Mouse (Mus musculus): ENCODE measurements at regions not wholly inside any gene's neighbourhood (a gene's known extent, or its start where the extent isn't known, plus 50 kb on each side); places are given as distances from the start of the nearest gene placed in this dataset.

DNA sequence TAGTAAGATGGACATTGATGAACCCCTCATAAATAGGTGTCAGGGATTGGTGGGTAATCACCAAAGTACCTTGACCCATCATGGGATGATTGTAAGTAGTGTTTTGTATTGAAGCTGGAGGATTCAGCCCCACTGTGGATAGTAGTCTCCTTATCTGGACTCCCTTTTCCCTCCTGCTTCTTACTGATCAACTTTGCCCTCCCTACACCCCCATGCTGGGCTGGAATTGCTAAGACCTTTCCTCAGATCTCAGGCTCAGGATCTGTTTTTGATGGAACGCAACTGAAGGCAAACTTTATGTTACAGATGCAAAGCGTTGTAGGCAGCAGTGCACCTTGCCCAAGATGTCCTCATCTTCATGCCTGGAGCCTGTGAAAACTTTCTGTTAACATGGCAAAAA lies 73.7 kb upstream of the Pgrmc2 start:
- TF ChIP-seq CTCF (IDR thresholded peaks at IDR 0.05; ENCODE audit: insufficient read depth, low read depth, low read length) (no peak), POLR2A (IDR thresholded peaks at IDR 0.05; ENCODE audit: insufficient read depth, low read depth, low read length) (no peak)
